Mouse (Mus musculus) adrenal gland, adult (tissue): ENCODE results near the gene Tnfsf14.
A peak's percentile ranks its signal among the peaks of the same experiment; 100 is the strongest.

Experiments
- DNase-seq, 2 experiments: peaks; one replicate each; pipeline ENCODE4 v3.0.0; 2022 to 2023; ENCODE audit warnings: low spot score in 1 of 2; ENCODE audit not compliant: inconsistent age in 2 of 2

Tnfsf14 gene

GRCm38 (mm10) chr17:57194041-57194507 lies at the start of gene Tnfsf14:
Tnfsf14 (minus strand) TSS chr17:57194177.
- DNase-seq, result peak in 1 of 2 experiments; percentile 46

GRCm38 (mm10) chr17:57237181-57237580 lies 43.2 kb upstream of the Tnfsf14 start:
- no peak for DNase-seq

GRCm38 (mm10) chr17:57235803-57236202 lies 41.8 kb upstream of the Tnfsf14 start:
- no peak for DNase-seq

GRCm38 (mm10) chr17:57234254-57234928 lies 40.4 kb upstream of the Tnfsf14 start:
- no peak for DNase-seq

GRCm38 (mm10) chr17:57233038-57233437 lies 39.1 kb upstream of the Tnfsf14 start:
- DNase-seq, result peak in 1 of 2 experiments; percentile 74

GRCm38 (mm10) chr17:57232200-57232599 lies 38.2 kb upstream of the Tnfsf14 start:
- no peak for DNase-seq

- peak in 1 of 2 experiments; percentile 66 for DNase-seq
Measured at GRCm38 (mm10) chr17:57231321-57231771, 37.4 kb upstream of the Tnfsf14 start.

GRCm38 (mm10) chr17:57230728-57231125 lies 36.8 kb upstream of the Tnfsf14 start:
- DNase-seq, result peak in 1 of 2 experiments; percentile 78

GRCm38 (mm10) chr17:57229851-57230727 lies 36.1 kb upstream of the Tnfsf14 start:
- DNase-seq, result peak in 1 of 2 experiments; percentile 77

- no peak for DNase-seq
Measured at GRCm38 (mm10) chr17:57228873-57229272, 34.9 kb upstream of the Tnfsf14 start.

- peak in 1 of 2 experiments; percentile 83 for DNase-seq
Measured at GRCm38 (mm10) chr17:57228014-57228413, 34.0 kb upstream of the Tnfsf14 start, which contains the start of gene C3. C3 (minus strand) TSS chr17:57228136.

GRCm38 (mm10) chr17:57227468-57227867 lies 33.5 kb upstream of the Tnfsf14 start:
- no peak for DNase-seq

GRCm38 (mm10) chr17:57223313-57223712 lies 29.3 kb upstream of the Tnfsf14 start:
- no peak for DNase-seq

GRCm38 (mm10) chr17:57221911-57222310 lies 27.9 kb upstream of the Tnfsf14 start:
- peak in 1 of 2 experiments; percentile 1 for DNase-seq

GRCm38 (mm10) chr17:57219884-57220207 lies 25.9 kb upstream of the Tnfsf14 start:
- DNase-seq, result peak; percentile 29 to 68

GRCm38 (mm10) chr17:57219167-57219883 lies 25.3 kb upstream of the Tnfsf14 start:
- DNase-seq, result peak; percentile 69 to 90

- peak; percentile 10 to 79 for DNase-seq
Measured at GRCm38 (mm10) chr17:57218335-57218900, 24.4 kb upstream of the Tnfsf14 start.

GRCm38 (mm10) chr17:57214676-57215387 lies 20.9 kb upstream of the Tnfsf14 start:
- DNase-seq, result peak in 1 of 2 experiments; percentile 60

- no peak for DNase-seq
Measured at GRCm38 (mm10) chr17:57211501-57211900, 17.5 kb upstream of the Tnfsf14 start.

GRCm38 (mm10) chr17:57209330-57209729 lies 15.4 kb upstream of the Tnfsf14 start:
- DNase-seq, result no peak
